Comparison of ENCODE assay signal across 8 mouse cellular contexts in the genomic region with DNA sequence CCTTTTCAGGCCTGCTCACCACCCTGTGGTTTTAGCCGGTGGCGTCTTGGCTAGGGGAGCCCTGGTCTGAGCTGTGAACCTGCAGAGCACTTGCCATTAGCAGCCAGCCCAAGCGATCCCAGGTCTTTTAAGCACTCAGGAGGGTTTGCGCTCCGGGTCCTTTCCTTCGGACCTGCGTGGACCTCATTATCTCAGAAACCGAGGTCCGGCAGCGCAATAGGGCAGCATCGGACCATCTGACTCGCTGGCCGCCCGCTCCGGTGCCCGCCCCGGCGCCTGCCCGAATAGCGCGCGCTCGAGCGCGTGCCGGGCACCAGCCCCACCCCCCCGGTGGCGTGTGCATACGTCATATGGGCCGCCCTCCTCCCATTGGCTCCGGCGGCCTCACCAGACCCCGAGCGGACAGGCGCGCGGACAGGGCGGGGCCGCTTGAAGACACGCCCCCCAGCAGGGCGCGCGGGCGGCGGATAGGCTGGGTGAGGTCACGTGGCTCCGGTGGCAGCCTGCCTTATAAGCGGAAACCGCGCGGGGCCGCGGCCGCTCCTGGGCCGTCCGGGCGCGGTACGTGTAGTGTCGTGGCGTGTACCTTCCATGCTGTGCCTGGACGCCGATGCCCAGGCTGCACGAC. TPM values are rescaled to one million over a fixed set of nuclear protein-coding genes. Genes with fewer than 3 reads are reported as not detected.
A peak's percentile ranks its signal among the peaks of the same experiment; 100 is the strongest.
DNase-seq lines count a peak whose midpoint lies in the region; ATAC-seq and TF ChIP-seq lines count a peak whose summit lies in the region.

A gene (plus strand): TSS at position 536 of the 628 bp plus-strand sequence.

- peak within 1 kb of the TSS; percentile 87 for H3K27ac ChIP-seq in ES-E14 (ENCODE audit: insufficient read depth, low read depth, low read length, poor library complexity, severe bottlenecking)
- H3K27ac ChIP-seq in forebrain, embryonic 16.5 days (ENCODE audit: low read length), result peak within 1 kb of the TSS; percentile 97
- H3K27ac ChIP-seq in layer of hippocampus, adult 2 months, result peak within 1 kb of the TSS; percentile 99
- peak within 1 kb of the TSS; percentile 92 for H3K27ac ChIP-seq in lung, embryonic 14.5 days (ENCODE audit: low read depth)
- H3K27ac ChIP-seq in olfactory bulb, adult 2 months (ENCODE audit: insufficient read depth, low read depth, low read length), result peak within 1 kb of the TSS; percentile 91
- peak within 1 kb of the TSS; percentile 39 for H3K27ac ChIP-seq in thymus, adult 2 months (ENCODE audit: control insufficient read depth, insufficient read depth, low read length)

- TF ChIP-seq CTCF in layer of hippocampus, adult 2 months (conservative IDR thresholded peaks at IDR 0.05), result no peak
- no peak for TF ChIP-seq CTCF in lung, embryonic 14.5 days (IDR thresholded peaks at IDR 0.05; ENCODE audit: low read depth)
- no peak for TF ChIP-seq CTCF in olfactory bulb, adult 2 months (IDR thresholded peaks at IDR 0.05; ENCODE audit: insufficient read depth, low read depth, low read length)
- TF ChIP-seq CTCF in thymus, adult 2 months (IDR thresholded peaks at IDR 0.05; ENCODE audit: borderline replicate concordance, control insufficient read depth, extremely low read depth, insufficient read depth, low read length, poor library complexity), result 0 out of 2 replicates have a peak, but pooled peaks have one; percentile 41

- DNase-seq in ES-E14 (ENCODE audit: low read depth, low spot score), result peak; percentile 89
- peak; percentile 99 for DNase-seq in cerebellum, adult 11-12 months
- peak; percentile 98 to 99 for DNase-seq in heart, postnatal 36 days
- DNase-seq in layer of hippocampus, adult 2 months (ENCODE audit: low spot score in 2 of 2), result peak; percentile 98 to 99
- peak; percentile 98 for DNase-seq in lung, embryonic 14.5 days
- peak; percentile 97 for DNase-seq in thymus, adult 2 months

- in situ Hi-C loops in ES-E14 (cut with MboI; ENCODE audit: low sequenced_read_pairs in 2 of 2, unreplicated experiment in 2 of 2), result no loop called here

- under 1% methylated on average over 63 of the region's 64 CpGs for WGBS in forebrain, embryonic 16.5 days
- under 1% methylated on average over 64 of the region's 64 CpGs for WGBS in lung, embryonic 14.5 days
- under 1% methylated on average over 64 of the region's 64 CpGs for WGBS in olfactory bulb, adult 2 months
- 1% methylated on average over 64 of the region's 64 CpGs for WGBS in thymus, adult 2 months

- H3K4me3 ChIP-seq in ES-E14 (ENCODE audit: insufficient read depth in 1 of 2, low read depth in 1 of 2, low read length in 2 of 2, poor library complexity in 1 of 2, severe bottlenecking in 1 of 2), result peak within 1 kb of the TSS; percentile 83 to 86
- peak within 1 kb of the TSS; percentile 85 for H3K4me3 ChIP-seq in forebrain, embryonic 16.5 days (replicated peaks; ENCODE audit: low read length)
- peak within 1 kb of the TSS; percentile 100 for H3K4me3 ChIP-seq in layer of hippocampus, adult 2 months
- H3K4me3 ChIP-seq in lung, embryonic 14.5 days (ENCODE audit: low read depth, low read length), result peak within 1 kb of the TSS; percentile 80
- H3K4me3 ChIP-seq in olfactory bulb, adult 2 months (ENCODE audit: insufficient read depth, low read depth, low read length), result peak within 1 kb of the TSS; percentile 86
- H3K4me3 ChIP-seq in thymus, adult 2 months (ENCODE audit: control insufficient read depth, insufficient read depth, low read length), result peak within 1 kb of the TSS; percentile 83

- peaks cover 0 to 7% of the 10 kb centered on the region in 2 experiments; a peak in 2 of 4 replicates for H3K4me1 ChIP-seq in ES-E14 (ENCODE audit: control insufficient read depth in 2 of 2, insufficient read depth in 2 of 2, low read length in 2 of 2, poor library complexity in 1 of 2)
- peaks cover 30% of the 10 kb centered on the region for H3K4me1 ChIP-seq in forebrain, embryonic 16.5 days (replicated peaks; ENCODE audit: control insufficient read depth, insufficient read depth, low read length)
- peaks cover 11% of the 10 kb centered on the region for H3K4me1 ChIP-seq in lung, embryonic 14.5 days (ENCODE audit: insufficient read depth)
- H3K4me1 ChIP-seq in olfactory bulb, adult 2 months (ENCODE audit: control insufficient read depth, insufficient read depth, low read length), result peaks cover 16% of the 10 kb centered on the region
- H3K4me1 ChIP-seq in thymus, adult 2 months (replicated peaks; ENCODE audit: control insufficient read depth, insufficient read depth, low read length), result peaks cover 16% of the 10 kb centered on the region

- ATAC-seq in forebrain, embryonic 16.5 days, result peak; percentile 88
- ATAC-seq in lung, embryonic 14.5 days (ENCODE audit: insufficient read depth), result peak; percentile 91

- no peaks in the 10 kb centered on the region for H3K9me3 ChIP-seq in ES-E14 (ENCODE audit: control insufficient read depth, insufficient read depth, low read depth, low read length)
- no peaks in the 10 kb centered on the region for H3K9me3 ChIP-seq in forebrain, embryonic 16.5 days (ENCODE audit: control insufficient read depth, low read length)
- no peaks in the 10 kb centered on the region for H3K9me3 ChIP-seq in lung, embryonic 14.5 days (ENCODE audit: low read depth, low read length)

- H3K4me2 ChIP-seq in forebrain, embryonic 16.5 days (ENCODE audit: low read length), result peak within 1 kb of the TSS; percentile 85
- peak within 1 kb of the TSS; percentile 62 for H3K4me2 ChIP-seq in lung, embryonic 14.5 days

- TF ChIP-seq POLR2A in olfactory bulb, adult 2 months (IDR thresholded peaks at IDR 0.05; ENCODE audit: insufficient read depth, low read depth, low read length), result peak; percentile 98
- peak; percentile 98 for TF ChIP-seq POLR2A in thymus, adult 2 months (IDR thresholded peaks at IDR 0.05; ENCODE audit: control insufficient read depth, extremely low read depth, insufficient read depth, low read length, poor library complexity)

- H3K36me3 ChIP-seq in ES-E14 (ENCODE audit: control insufficient read depth, insufficient read depth, low read length, poor library complexity, severe bottlenecking), result peaks cover 25% of the 10 kb centered on the region
- H3K36me3 ChIP-seq in forebrain, embryonic 16.5 days (ENCODE audit: control insufficient read depth, insufficient read depth), result peaks cover 20% of the 10 kb centered on the region
- H3K36me3 ChIP-seq in lung, embryonic 14.5 days (ENCODE audit: insufficient read depth), result peaks cover 29% of the 10 kb centered on the region
- H3K36me3 ChIP-seq in thymus, adult 2 months (ENCODE audit: control insufficient read depth, insufficient read depth, low read length), result peaks cover 7% of the 10 kb centered on the region; the same call in 1 of the 2 replicates

- peak within 1 kb of the TSS; percentile 88 for H3K9ac ChIP-seq in ES-E14 (ENCODE audit: insufficient read depth, low read depth, low read length, poor library complexity, severe bottlenecking)
- peak within 1 kb of the TSS; percentile 88 for H3K9ac ChIP-seq in forebrain, embryonic 16.5 days (replicated peaks; ENCODE audit: low read depth, low read length)
- H3K9ac ChIP-seq in lung, embryonic 14.5 days, result peak within 1 kb of the TSS; percentile 76

- H3K27me3 ChIP-seq in forebrain, embryonic 16.5 days (replicated peaks; ENCODE audit: control insufficient read depth, insufficient read depth, low read length), result no peaks in the 10 kb centered on the region
- no peaks in the 10 kb centered on the region for H3K27me3 ChIP-seq in lung, embryonic 14.5 days (ENCODE audit: insufficient read depth, low read length)
- no peaks in the 10 kb centered on the region; the same call in 1 of the 2 replicates for H3K27me3 ChIP-seq in thymus, adult 2 months (ENCODE audit: control insufficient read depth, insufficient read depth, low read length)

- intact Hi-C loops in heart, postnatal 36 days (cut with DNase I), result loop anchor here (2.0 to 5.0 kb wide), 3 partner anchors 34 to 279 kb away; a partner anchor contains a TSS

TF ChIP-seq in ES-E14, 5 proteins besides CTCF, POLR2A, EP300 and RAD21:
- TF ChIP-seq CHD2 (IDR thresholded peaks at IDR 0.05; ENCODE audit: low read depth, low read length) (no peak), ZNF384 (IDR thresholded peaks at IDR 0.05; ENCODE audit: low read depth, low read length) (no peak), MAFK (IDR thresholded peaks at IDR 0.05; ENCODE audit: insufficient read depth, low read depth, low read length) (no peak), HCFC1 (IDR thresholded peaks at IDR 0.05; ENCODE audit: borderline replicate concordance, insufficient read depth, low read length) (no peak), ZC3H11A (IDR thresholded peaks at IDR 0.05; ENCODE audit: borderline replicate concordance, low read depth, low read length) (no peak)

RNA-seq across cellular contexts. Expression of the gene that starts here (rescaled TPM):
- 89.2 and 112 TPM in 2 replicates for total RNA-seq in ES-E14 (2012; rRNA removed)
- polyA plus RNA-seq in forebrain, embryonic 16.5 days (2015; fragmentation: Nextera tagmentation; extraction: Ambion mirVana), result 76.9 and 83.7 TPM in 2 replicates
- total RNA-seq in heart, postnatal 36 days (2021), result 10 to 100 TPM; 18.8 to 21.2 TPM
- total RNA-seq in layer of hippocampus, adult 2 months (2021), result 10 to 100 TPM; 57.7 to 65.8 TPM
- polyA plus RNA-seq in lung, embryonic 14.5 days (2014; fragmentation: Nextera tagmentation; extraction: Ambion mirVana), result 66.5 and 74.8 TPM in 2 replicates
- polyA plus RNA-seq in olfactory bulb, adult 2 months (2012; ENCODE audit: insufficient read depth, insufficient read length, low replicate concordance, missing spikeins), result not detected in 2 replicates
- 39.6 and 51.7 TPM in 2 replicates for polyA plus RNA-seq in thymus, adult 2 months (2012; rRNA removed)

Comparison
In these comparisons a context has a peak if more than half of its experiments do, and no peak if none do; other contexts are left out.
1. Peak in every context shown above with its lines: DNase-seq, ATAC-seq, H3K4me3 ChIP-seq and H3K27ac ChIP-seq.
2. H3K27ac ChIP-seq: peak in every context shown above with its lines; median percentile 99 in layer of hippocampus, adult 2 months; 97 in forebrain, embryonic 16.5 days; 92 in lung, embryonic 14.5 days; 91 in olfactory bulb, adult 2 months; 87 in ES-E14; 39 in thymus, adult 2 months.